Mouse (Mus musculus): ENCODE data around the gene Grik4.

Grik4 gene

GRCm38 (mm10) chr9:42943781-42944535 is at the start of gene Grik4:
Grik4 (minus strand) TSS chr9:42944493.
- in situ Hi-C loops (cut with MboI; ENCODE audit: unreplicated experiment in 2 of 2), result no loop called here

GRCm38 (mm10) chr9:42993659-42994058 is 49.4 kb upstream of the Grik4 start:
- in situ Hi-C loops (cut with MboI; ENCODE audit: unreplicated experiment in 2 of 2), result loop anchor here in 1 of 2 experiments (25.0 kb wide), 1 partner anchor 656 kb away; no protein-coding TSS in a partner anchor

DNA sequence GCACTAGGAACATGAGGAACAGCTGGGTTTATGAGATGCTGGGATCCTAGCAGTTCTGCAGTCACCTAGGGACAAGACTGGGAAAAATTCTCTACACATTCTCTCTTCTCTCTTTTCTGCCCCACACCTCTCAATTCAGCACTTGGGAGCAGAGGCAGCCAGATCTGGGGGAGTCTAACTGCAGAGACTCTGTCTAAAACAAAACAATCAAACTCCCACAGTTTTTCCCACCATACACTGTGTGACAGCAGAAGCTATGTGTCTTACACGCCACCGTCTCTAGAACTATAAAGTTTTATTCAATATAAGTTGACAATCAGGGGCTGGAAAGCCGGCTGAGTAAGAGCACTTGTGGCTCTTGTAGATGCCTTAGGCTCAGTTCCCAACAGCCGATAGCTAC is 43.7 kb upstream of the Grik4 start:
- in situ Hi-C loops (cut with MboI; ENCODE audit: unreplicated experiment in 2 of 2), result loop anchor here in 1 of 2 experiments (25.0 kb wide), 1 partner anchor 651 kb away; no protein-coding TSS in a partner anchor

- in situ Hi-C loops (cut with MboI; ENCODE audit: unreplicated experiment in 2 of 2), result loop anchor here (25.0 kb wide), 2 partner anchors 632 to 982 kb away; no protein-coding TSS in a partner anchor
These were observed 24.7 kb upstream of the Grik4 start for GRCm38 (mm10) chr9:42968894-42969521.

GRCm38 (mm10) chr9:42967731-42968130 is 23.4 kb upstream of the Grik4 start:
- in situ Hi-C loops (cut with MboI; ENCODE audit: unreplicated experiment in 2 of 2), result loop anchor here (25.0 kb wide), 2 partner anchors 630 to 980 kb away; no protein-coding TSS in a partner anchor

DNA sequence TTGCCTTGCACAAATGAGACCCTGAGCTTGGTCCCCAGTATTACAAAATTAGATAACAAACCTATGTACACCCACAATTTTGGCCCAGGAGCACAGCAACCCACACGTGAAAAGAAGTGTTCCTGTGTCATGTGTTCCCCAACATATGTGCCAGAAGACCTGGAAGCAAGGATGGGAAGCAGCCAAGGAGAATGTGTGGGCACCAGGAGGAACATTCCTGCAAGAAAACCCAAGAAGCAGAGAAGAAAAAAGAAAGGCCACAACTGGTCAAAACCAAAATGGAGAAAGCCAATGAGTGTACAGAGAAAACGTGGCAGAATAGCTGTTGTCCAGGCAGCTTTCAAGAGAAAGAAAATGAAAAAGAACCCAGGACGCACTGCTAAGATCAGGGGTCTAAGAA is 20.5 kb upstream of the Grik4 start:
- in situ Hi-C loops (cut with MboI; ENCODE audit: unreplicated experiment in 2 of 2), result loop anchor here (25.0 kb wide), 2 partner anchors 628 to 978 kb away; no protein-coding TSS in a partner anchor

DNA sequence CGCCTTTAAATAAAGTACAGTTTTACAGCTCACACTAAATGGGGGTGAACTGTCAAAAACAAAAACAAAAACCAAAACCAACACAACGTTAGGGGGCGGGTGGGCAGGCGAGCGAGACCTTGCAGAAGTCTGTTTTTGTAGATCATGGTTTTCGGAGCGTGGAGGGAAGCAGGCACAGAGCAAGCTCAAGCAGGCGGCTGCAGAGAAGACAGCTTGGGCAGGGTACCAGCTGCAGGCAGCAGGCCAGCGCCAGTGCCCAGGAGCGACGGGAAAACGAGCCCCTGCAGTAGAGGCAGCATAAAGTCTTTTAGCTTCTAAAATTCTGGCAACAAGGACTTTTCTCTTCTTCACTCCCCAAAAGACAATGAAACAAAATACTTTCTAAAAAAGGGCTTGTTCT is 20.1 kb upstream of the Grik4 start:
- in situ Hi-C loops (cut with MboI; ENCODE audit: unreplicated experiment in 2 of 2), result loop anchor here (25.0 kb wide), 2 partner anchors 627 to 977 kb away; no protein-coding TSS in a partner anchor

GRCm38 (mm10) chr9:42962506-42962905 is 18.2 kb upstream of the Grik4 start:
- in situ Hi-C loops (cut with MboI; ENCODE audit: unreplicated experiment in 2 of 2), result loop anchor here (25.0 kb wide), 2 partner anchors 625 to 975 kb away; no protein-coding TSS in a partner anchor

GRCm38 (mm10) chr9:42958401-42958800 is 14.1 kb upstream of the Grik4 start:
- in situ Hi-C loops (cut with MboI; ENCODE audit: unreplicated experiment in 2 of 2), result loop anchor here (25.0 kb wide), 2 partner anchors 621 to 971 kb away; no protein-coding TSS in a partner anchor

GRCm38 (mm10) chr9:42948381-42948780 is 4.1 kb upstream of the Grik4 start:
- in situ Hi-C loops (cut with MboI; ENCODE audit: unreplicated experiment in 2 of 2), result no loop called here

GRCm38 (mm10) chr9:42945174-42945573 is 881 bp upstream of the Grik4 start:
- in situ Hi-C loops (cut with MboI; ENCODE audit: unreplicated experiment in 2 of 2), result no loop called here

DNA sequence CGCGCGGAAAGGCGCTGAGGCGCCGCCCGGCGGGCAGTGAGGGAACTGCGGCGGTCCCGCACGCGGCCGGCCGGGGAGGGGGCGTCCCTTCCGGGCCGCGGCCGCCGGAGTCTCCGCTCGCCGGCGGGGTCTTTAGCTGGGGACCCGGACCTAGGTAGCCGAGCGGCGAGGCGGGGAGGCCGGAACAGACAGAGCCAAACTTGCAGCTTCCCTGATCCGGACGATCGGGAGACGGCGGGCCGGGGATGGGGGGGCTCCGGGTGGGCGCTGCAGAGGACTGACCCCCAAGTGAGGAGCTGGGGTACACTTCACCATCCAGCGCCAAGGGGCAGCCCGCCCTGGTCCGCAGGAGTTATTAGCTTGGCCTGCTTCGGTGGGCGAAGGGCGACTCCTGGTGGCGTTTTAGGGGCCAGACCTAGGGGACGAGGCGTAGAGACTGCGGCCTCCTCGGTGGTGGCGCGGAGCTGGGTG is 278 bp upstream of the Grik4 start:
- in situ Hi-C loops (cut with MboI; ENCODE audit: unreplicated experiment in 2 of 2), result no loop called here

DNA sequence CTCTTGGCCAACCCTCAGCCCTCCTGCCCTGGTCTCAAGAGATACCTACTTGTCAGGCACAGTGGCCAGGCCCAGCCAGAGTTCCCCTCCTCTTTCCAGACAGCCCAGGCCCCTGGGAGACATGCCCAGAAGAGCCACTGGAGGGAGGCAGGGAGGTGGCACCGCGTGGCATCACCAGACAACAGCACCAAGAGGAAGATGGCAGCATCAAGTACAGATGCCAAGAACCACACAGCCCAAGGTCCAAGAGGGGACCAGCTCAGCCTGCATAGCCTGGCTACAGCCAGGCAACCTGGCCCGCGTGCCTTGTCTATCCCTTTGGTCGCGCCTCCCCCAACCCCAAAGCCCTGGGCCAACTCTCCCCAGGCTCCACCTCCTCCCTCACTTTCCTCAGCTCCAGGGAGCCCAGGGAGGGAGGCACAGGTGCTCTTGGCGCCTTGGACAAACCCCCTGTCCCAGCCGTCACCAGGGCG is 1.2 kb downstream of the Grik4 start:
- in situ Hi-C loops (cut with MboI; ENCODE audit: unreplicated experiment in 2 of 2), result no loop called here

DNA sequence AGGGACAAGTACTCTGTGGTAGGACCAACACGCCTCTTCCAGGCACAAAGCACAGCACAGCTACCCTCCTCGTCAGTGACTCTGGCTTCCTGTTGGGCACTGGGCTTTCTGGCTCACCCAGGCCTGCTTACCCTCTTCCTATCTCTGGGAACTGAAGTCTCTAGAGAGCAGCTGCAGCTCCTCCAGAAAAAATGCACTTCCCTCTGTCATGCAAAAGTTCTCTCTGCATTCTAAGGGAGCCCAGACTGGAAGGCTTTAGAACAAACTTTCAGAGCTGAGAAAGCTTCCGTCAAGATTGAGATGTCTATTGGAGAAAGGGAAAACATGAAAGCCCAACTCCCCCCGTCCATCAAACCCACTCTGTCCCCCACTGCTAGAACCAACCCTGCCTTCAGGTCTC is 2.1 kb downstream of the Grik4 start:
- in situ Hi-C loops (cut with MboI; ENCODE audit: unreplicated experiment in 2 of 2), result no loop called here

DNA sequence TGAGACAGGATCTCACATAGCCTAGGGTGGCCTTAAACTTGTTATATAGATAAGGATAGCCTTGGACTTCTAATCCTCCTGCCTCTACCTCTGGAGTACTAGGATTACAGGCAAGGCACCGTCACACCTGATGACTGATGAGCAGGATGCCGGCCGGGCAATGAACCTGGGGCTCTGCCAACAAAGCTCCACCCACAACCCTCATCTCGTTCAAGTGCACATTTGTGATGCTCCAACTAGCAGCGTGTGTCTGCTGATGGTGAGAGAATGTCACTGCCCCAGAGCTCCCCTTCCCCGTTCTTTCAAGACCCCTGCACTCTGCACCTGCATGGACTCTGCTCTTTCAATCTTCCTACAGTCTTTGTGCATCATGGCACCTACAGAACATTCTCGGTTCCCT is 12.1 kb downstream of the Grik4 start:
- in situ Hi-C loops (cut with MboI; ENCODE audit: unreplicated experiment in 2 of 2), result no loop called here

- in situ Hi-C loops (cut with MboI; ENCODE audit: unreplicated experiment in 2 of 2), result no loop called here
These were observed 16.8 kb downstream of the Grik4 start for GRCm38 (mm10) chr9:42927498-42927897.

- in situ Hi-C loops (cut with MboI; ENCODE audit: unreplicated experiment in 2 of 2), result no loop called here
These were observed 17.7 kb downstream of the Grik4 start for GRCm38 (mm10) chr9:42926564-42926963.

GRCm38 (mm10) chr9:42921830-42922229 is 22.5 kb downstream of the Grik4 start:
- in situ Hi-C loops (cut with MboI; ENCODE audit: unreplicated experiment in 2 of 2), result no loop called here

DNA sequence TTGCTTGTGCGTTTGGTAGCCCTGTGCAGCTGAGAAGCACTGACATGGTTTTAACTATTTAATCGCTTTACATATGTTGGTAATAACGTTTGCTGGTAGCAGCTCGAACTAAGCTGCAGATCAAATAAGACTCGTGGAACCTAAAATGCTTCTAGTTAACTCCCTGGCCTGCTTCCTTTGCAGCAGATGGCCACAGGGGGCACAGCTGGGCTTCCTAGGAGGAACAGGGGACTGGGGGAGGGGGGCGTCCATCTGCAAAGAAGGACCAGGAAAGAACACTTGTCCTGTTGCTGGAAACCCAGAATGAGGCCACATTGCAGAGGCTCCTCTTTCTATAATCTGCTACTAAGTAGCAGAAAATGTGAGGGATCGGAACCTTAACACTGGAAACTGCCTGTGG is 24.1 kb downstream of the Grik4 start:
- in situ Hi-C loops (cut with MboI; ENCODE audit: unreplicated experiment in 2 of 2), result no loop called here

DNA sequence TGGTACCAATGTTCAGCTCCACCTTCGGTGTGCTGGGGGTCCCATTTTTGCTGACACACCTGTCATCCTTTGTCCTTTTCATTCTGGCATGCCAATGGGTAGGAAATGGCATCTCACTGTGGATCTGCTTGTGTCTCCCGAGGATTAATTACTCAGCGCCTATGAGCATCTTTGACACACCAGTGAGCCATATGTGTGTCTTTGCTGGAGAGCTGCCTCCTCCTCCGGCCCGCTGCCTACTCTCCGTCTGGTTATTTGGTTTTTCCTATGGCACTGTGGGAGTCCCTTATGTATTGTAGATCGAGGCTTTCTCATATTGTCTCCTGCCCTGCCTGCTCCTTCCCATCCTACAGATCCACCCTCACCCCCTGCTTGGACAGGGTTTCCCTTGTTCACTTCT is 26.4 kb downstream of the Grik4 start:
- in situ Hi-C loops (cut with MboI; ENCODE audit: unreplicated experiment in 2 of 2), result no loop called here

DNA sequence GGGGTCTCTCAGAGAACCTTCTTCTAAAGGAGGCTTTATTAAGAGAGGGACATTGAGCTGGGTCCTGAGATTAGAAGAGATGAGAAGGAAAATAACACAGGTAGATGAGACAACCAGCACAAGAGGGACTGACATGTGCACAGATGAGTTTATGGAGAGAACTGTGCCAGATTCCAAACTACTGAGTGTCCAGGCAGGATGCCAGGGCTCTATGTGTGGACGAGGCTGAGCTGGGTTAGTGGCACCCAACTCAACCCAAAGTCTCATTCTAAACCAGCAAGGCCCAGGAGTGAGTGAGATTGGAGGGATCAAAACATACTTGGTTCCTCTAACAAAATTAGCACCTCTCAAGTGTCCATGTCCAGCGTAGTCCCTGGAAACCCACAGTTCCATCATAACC is 31.1 kb downstream of the Grik4 start:
- in situ Hi-C loops (cut with MboI; ENCODE audit: unreplicated experiment in 2 of 2), result no loop called here
